Comparison of ENCODE assay signal across 18 mouse cellular contexts in genomic region chr8:12504240-12504639, GRCm38 (mm10).
DNase-seq lines count a peak whose midpoint lies in the region; ATAC-seq and TF ChIP-seq lines count a peak whose summit lies in the region.
"Had no signal": no experiment of that assay in that cellular context is flagged by ENCODE, and none has a peak within 500 bp of the region (broad histone marks: within the 10 kb centered on the region; RNA-seq: fewer than 3 reads in every experiment).

No protein-coding gene starts in this region.

- peak overlapping the region; percentile 99 for H3K27ac ChIP-seq in ES-Bruce4 (ENCODE audit: insufficient read depth, low read length)
- H3K27ac ChIP-seq in forebrain, embryonic 10.5 days = peak overlapping the region; percentile 94
- H3K27ac ChIP-seq in midbrain, embryonic 12.5 days (replicated peaks) = peak overlapping the region; percentile 67
- H3K27ac ChIP-seq: hindbrain, embryonic 15.5 days; liver, embryonic 13.5 days; stomach, embryonic 15.5 days had no signal

- no peaks in the 10 kb centered on the region for H3K36me3 ChIP-seq in ES-Bruce4 (ENCODE audit: control insufficient read depth, insufficient read depth, low read length, poor library complexity, severe bottlenecking)
- no peaks in the 10 kb centered on the region for H3K36me3 ChIP-seq in forebrain, embryonic 10.5 days (replicated peaks)
- H3K36me3 ChIP-seq in midbrain, embryonic 12.5 days = no peaks in the 10 kb centered on the region
- H3K36me3 ChIP-seq: hindbrain, embryonic 15.5 days; liver, embryonic 13.5 days; stomach, embryonic 15.5 days had no signal

- ATAC-seq in midbrain, embryonic 12.5 days (ENCODE audit: low FRiP score, low read depth) = no peak
- ATAC-seq: CD4-positive, CD25-positive, alpha-beta regulatory T cell, adult 4 months; Patski had no signal

- no peak for TF ChIP-seq CTCF in ES-Bruce4 (IDR thresholded peaks at IDR 0.05; ENCODE audit: low read depth, low read length)

- peak overlapping the region; percentile 57 for H3K9ac ChIP-seq in ES-Bruce4 (ENCODE audit: low read depth, poor library complexity, severe bottlenecking)
- H3K9ac ChIP-seq in midbrain, embryonic 12.5 days (replicated peaks) = peak overlapping the region; percentile 32
- H3K9ac ChIP-seq: hindbrain, embryonic 15.5 days; liver, embryonic 13.5 days; stomach, embryonic 15.5 days had no signal

- H3K4me3 ChIP-seq in ES-Bruce4 (ENCODE audit: low read depth, low read length) = no peak overlapping the region
- H3K4me3 ChIP-seq in forebrain, embryonic 10.5 days = peak overlapping the region; percentile 32
- no peak overlapping the region for H3K4me3 ChIP-seq in midbrain, embryonic 12.5 days
- H3K4me3 ChIP-seq: hindbrain, embryonic 15.5 days; liver, embryonic 13.5 days; stomach, embryonic 15.5 days had no signal

- 0% methylated on average over 11 of the region's 11 CpGs for WGBS in forebrain, embryonic 10.5 days
- WGBS in midbrain, embryonic 12.5 days = under 1% methylated on average over 11 of the region's 11 CpGs

- TF ChIP-seq EP300 in ES-Bruce4 (IDR thresholded peaks at IDR 0.05; ENCODE audit: insufficient read depth, low read depth, low read length) = peak; percentile 76

- H3K4me1 ChIP-seq in ES-Bruce4 (ENCODE audit: control insufficient read depth, insufficient read depth, low read length) = peaks cover 17% of the 10 kb centered on the region
- peaks cover 67% of the 10 kb centered on the region for H3K4me1 ChIP-seq in forebrain, embryonic 10.5 days
- H3K4me1 ChIP-seq in midbrain, embryonic 12.5 days = peaks cover 61% of the 10 kb centered on the region
- H3K4me1 ChIP-seq: liver, embryonic 13.5 days had no signal

- peak overlapping the region; percentile 31 for H3K4me2 ChIP-seq in midbrain, embryonic 12.5 days (replicated peaks)
- H3K4me2 ChIP-seq: hindbrain, embryonic 15.5 days; liver, embryonic 13.5 days; stomach, embryonic 15.5 days had no signal

- DNase-seq in R1 (ENCODE audit: low read depth, low spot score) = peak; percentile 93
- peak; percentile 44 for DNase-seq in forebrain, embryonic 10.5 days (ENCODE audit: extremely low spot score, low spot score)
- DNase-seq in ovary, postnatal 14 days (ENCODE audit: low spot score) = no peak
- DNase-seq in natural killer cell, adult 2 months (ENCODE audit: low spot score in 2 of 2) = no peak
- DNase-seq in layer of hippocampus, adult 11-12 months (ENCODE audit: low spot score) = no peak
- DNase-seq: cerebellum, adult 18-20 months; gastrocnemius, postnatal 36 days; kidney, adult 2 months; kidney, postnatal 25 days; layer of hippocampus, postnatal 36 days; liver, embryonic 13.5 days; spleen, adult 18-20 months had no signal

- no peak for TF ChIP-seq POLR2A in ES-Bruce4 (IDR thresholded peaks at IDR 0.05; ENCODE audit: insufficient read depth, low read length)

- H3K27me3 ChIP-seq in ES-Bruce4 (ENCODE audit: control insufficient read depth, insufficient read depth, low read length, poor library complexity, severe bottlenecking) = no peaks in the 10 kb centered on the region
- peaks cover 81% of the 10 kb centered on the region for H3K27me3 ChIP-seq in forebrain, embryonic 10.5 days (ENCODE audit: poor library complexity, severe bottlenecking)
- H3K27me3 ChIP-seq in midbrain, embryonic 12.5 days = peaks cover 38% of the 10 kb centered on the region

- H3K9me3 ChIP-seq in ES-Bruce4 (replicated peaks; ENCODE audit: control insufficient read depth, insufficient read depth, low read length, poor library complexity, severe bottlenecking) = no peaks in the 10 kb centered on the region
- H3K9me3 ChIP-seq in forebrain, embryonic 10.5 days = no peaks in the 10 kb centered on the region
- no peaks in the 10 kb centered on the region for H3K9me3 ChIP-seq in midbrain, embryonic 12.5 days
- H3K9me3 ChIP-seq: hindbrain, embryonic 15.5 days; liver, embryonic 13.5 days; stomach, embryonic 15.5 days had no signal

Comparison
In these comparisons a context has a peak if more than half of its experiments do, and no peak if none do; other contexts are left out.
1. DNase-seq: peak in R1 (single experiment) and forebrain, embryonic 10.5 days (single experiment); none in ovary, postnatal 14 days (single experiment), natural killer cell, adult 2 months (0 of 2) and layer of hippocampus, adult 11-12 months (single experiment).
2. Peak in every context shown above with its lines, with median percentiles within 50 percentile points of each other: H3K27ac ChIP-seq.